Mouse (Mus musculus): ENCODE results near the gene Bdnf. TPM values are rescaled to one million over a fixed set of nuclear protein-coding genes. Genes with fewer than 3 reads are reported as not detected.

Gene Bdnf
- 0.85 and 1.1 TPM in 2 replicates for polyA plus RNA-seq (2014; fragmentation: Nextera tagmentation; extraction: Ambion mirVana)

DNA sequence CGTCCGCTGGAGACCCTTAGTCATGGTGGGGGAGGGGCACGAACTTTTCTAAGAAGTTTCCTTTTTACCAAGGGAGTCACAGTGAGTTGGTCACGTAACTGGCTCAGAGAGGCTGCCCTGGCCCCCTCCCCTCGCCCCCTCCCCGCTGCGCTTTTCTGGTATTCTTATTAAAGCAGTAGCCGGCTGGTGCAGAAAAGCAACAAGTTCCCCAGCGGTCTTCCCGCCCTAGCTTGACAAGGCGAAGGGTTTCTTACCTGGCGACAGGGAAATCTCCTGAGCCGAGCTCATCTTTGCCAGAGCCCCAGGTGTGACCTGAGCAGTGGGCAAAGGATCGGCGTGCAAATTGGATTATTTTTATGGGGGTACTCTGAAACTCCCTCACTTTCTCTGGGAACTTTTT lies at the start of gene Bdnf:
Gene Bdnf, plus strand, starts transcription at position 169 of the 400 bp plus-strand sequence.
- Histone ChIP-seq H3K9me3 (ENCODE audit: control insufficient read depth, low read length) (no peaks in the 10 kb centered on the region), H3K4me1 (replicated peaks; ENCODE audit: control insufficient read depth, insufficient read depth, low read length) (peaks cover 2% of the 10 kb centered on the region; the same call in 1 of the 2 replicates), H3K36me3 (ENCODE audit: control insufficient read depth, insufficient read depth, low read length) (no peaks in the 10 kb centered on the region), H3K4me3 (ENCODE audit: low read depth, low read length) (peak within 1 kb of the TSS; percentile 36), H3K9ac (ENCODE audit: low read length) (no peak within 1 kb of the TSS), H3K27me3 (ENCODE audit: control insufficient read depth, insufficient read depth, low read length) (peaks cover 41% of the 10 kb centered on the region), H3K27ac (ENCODE audit: low read depth, low read length) (no peak within 1 kb of the TSS), H3K4me2 (ENCODE audit: low read depth, low read length, severe bottlenecking) (peak within 1 kb of the TSS; percentile 71)
- WGBS = under 1% methylated on average over 15 of the region's 15 CpGs
- peak; percentile 52 for DNase-seq (ENCODE audit: low spot score)
- ATAC-seq (replicated peaks; ENCODE audit: low FRiP score) = no peak

- DNase-seq (ENCODE audit: low spot score) (no peak), ATAC-seq (replicated peaks; ENCODE audit: low FRiP score) (no peak)
- H3K9ac ChIP-seq (ENCODE audit: low read length) = no peak overlapping the region
- no peak overlapping the region for H3K27ac ChIP-seq (ENCODE audit: low read depth, low read length)
- no peaks in the 10 kb centered on the region for H3K9me3 ChIP-seq (ENCODE audit: control insufficient read depth, low read length)
- H3K27me3 ChIP-seq (ENCODE audit: control insufficient read depth, insufficient read depth, low read length) = no peaks in the 10 kb centered on the region
- WGBS = 60% methylated on average over 6 of the region's 6 CpGs
- H3K36me3 ChIP-seq (ENCODE audit: control insufficient read depth, insufficient read depth, low read length) = no peaks in the 10 kb centered on the region
- no peaks in the 10 kb centered on the region for H3K4me1 ChIP-seq (replicated peaks; ENCODE audit: control insufficient read depth, insufficient read depth, low read length)
- H3K4me2 ChIP-seq (ENCODE audit: low read depth, low read length, severe bottlenecking) = no peak overlapping the region
- no peak overlapping the region for H3K4me3 ChIP-seq (ENCODE audit: low read depth, low read length)
Measured at GRCm38 (mm10) chr2:109626864-109627263, 47.6 kb upstream of the Bdnf start.

- Histone ChIP-seq H3K36me3 (ENCODE audit: control insufficient read depth, insufficient read depth, low read length) (no peaks in the 10 kb centered on the region), H3K27ac (ENCODE audit: low read depth, low read length) (no peak overlapping the region), H3K9me3 (ENCODE audit: control insufficient read depth, low read length) (no peaks in the 10 kb centered on the region), H3K27me3 (ENCODE audit: control insufficient read depth, insufficient read depth, low read length) (peaks cover 41% of the 10 kb centered on the region), H3K4me1 (replicated peaks; ENCODE audit: control insufficient read depth, insufficient read depth, low read length) (peaks cover 2% of the 10 kb centered on the region; the same call in 1 of the 2 replicates), H3K4me3 (ENCODE audit: low read depth, low read length) (peak overlapping the region; percentile 36), H3K9ac (ENCODE audit: low read length) (no peak overlapping the region), H3K4me2 (ENCODE audit: low read depth, low read length, severe bottlenecking) (peak overlapping the region; percentile 71)
- under 1% methylated on average over 48 of the region's 48 CpGs for WGBS
- peak; percentile 62 for DNase-seq (ENCODE audit: low spot score)
- ATAC-seq (replicated peaks; ENCODE audit: low FRiP score) = no peak
Measured at GRCm38 (mm10) chr2:109673509-109674455, 718 bp upstream of the Bdnf start.

DNA sequence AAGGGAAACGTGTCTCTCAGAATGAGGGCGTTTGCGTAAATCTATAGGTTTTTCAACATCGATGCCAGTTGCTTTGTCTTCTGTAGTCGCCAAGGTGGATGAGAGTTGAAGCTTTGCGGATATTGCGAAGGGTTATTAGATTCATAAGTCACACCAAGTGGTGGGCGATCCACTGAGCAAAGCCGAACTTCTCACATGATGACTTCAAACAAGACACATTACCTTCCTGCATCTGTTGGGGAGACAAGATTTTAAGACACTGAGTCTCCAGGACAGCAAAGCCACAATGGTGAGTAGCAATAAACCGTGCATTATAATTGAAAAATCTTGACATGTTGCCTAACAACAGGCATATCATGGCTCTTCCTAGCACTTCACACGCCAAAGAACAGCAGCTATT lies 551 bp downstream of the Bdnf start:
- H3K4me3 ChIP-seq (ENCODE audit: low read depth, low read length) = no peak overlapping the region

GRCm38 (mm10) chr2:109675973-109676617 lies 1.6 kb downstream of the Bdnf start:
- Histone ChIP-seq H3K4me3 (ENCODE audit: low read depth, low read length) (peak overlapping the region; percentile 55), H3K9me3 (ENCODE audit: control insufficient read depth, low read length) (no peaks in the 10 kb centered on the region), H3K27me3 (ENCODE audit: control insufficient read depth, insufficient read depth, low read length) (peaks cover 41% of the 10 kb centered on the region), H3K4me1 (replicated peaks; ENCODE audit: control insufficient read depth, insufficient read depth, low read length) (peaks cover 2% of the 10 kb centered on the region; the same call in 1 of the 2 replicates), H3K9ac (ENCODE audit: low read length) (no peak overlapping the region), H3K4me2 (ENCODE audit: low read depth, low read length, severe bottlenecking) (peak overlapping the region; percentile 43), H3K27ac (ENCODE audit: low read depth, low read length) (no peak overlapping the region), H3K36me3 (ENCODE audit: control insufficient read depth, insufficient read depth, low read length) (no peaks in the 10 kb centered on the region)
- WGBS = 1% methylated on average over 29 of the region's 29 CpGs
- ATAC-seq (replicated peaks; ENCODE audit: low FRiP score) (no peak), DNase-seq (ENCODE audit: low spot score) (peak; percentile 84)

More for the DNA sequence above, 551 bp downstream of the Bdnf start:
- ATAC-seq (replicated peaks; ENCODE audit: low FRiP score) (no peak), DNase-seq (ENCODE audit: low spot score) (peak; percentile 50)
- Histone ChIP-seq H3K9me3 (ENCODE audit: control insufficient read depth, low read length) (no peaks in the 10 kb centered on the region), H3K27ac (ENCODE audit: low read depth, low read length) (no peak overlapping the region), H3K27me3 (ENCODE audit: control insufficient read depth, insufficient read depth, low read length) (peaks cover 41% of the 10 kb centered on the region), H3K4me2 (ENCODE audit: low read depth, low read length, severe bottlenecking) (peak overlapping the region; percentile 71), H3K9ac (ENCODE audit: low read length) (no peak overlapping the region), H3K4me1 (replicated peaks; ENCODE audit: control insufficient read depth, insufficient read depth, low read length) (peaks cover 2% of the 10 kb centered on the region; the same call in 1 of the 2 replicates), H3K36me3 (ENCODE audit: control insufficient read depth, insufficient read depth, low read length) (no peaks in the 10 kb centered on the region)
- 6% methylated on average over 11 of the region's 11 CpGs for WGBS

GRCm38 (mm10) chr2:109676618-109676974 lies 2.1 kb downstream of the Bdnf start:
- DNase-seq (ENCODE audit: low spot score) (no peak), ATAC-seq (replicated peaks; ENCODE audit: low FRiP score) (no peak)
- Histone ChIP-seq H3K4me2 (ENCODE audit: low read depth, low read length, severe bottlenecking) (peak overlapping the region; percentile 88; the same call in 1 of the 2 replicates), H3K27me3 (ENCODE audit: control insufficient read depth, insufficient read depth, low read length) (peaks cover 41% of the 10 kb centered on the region), H3K9ac (ENCODE audit: low read length) (no peak overlapping the region), H3K27ac (ENCODE audit: low read depth, low read length) (no peak overlapping the region), H3K9me3 (ENCODE audit: control insufficient read depth, low read length) (no peaks in the 10 kb centered on the region), H3K4me3 (ENCODE audit: low read depth, low read length) (peak overlapping the region; percentile 55), H3K4me1 (replicated peaks; ENCODE audit: control insufficient read depth, insufficient read depth, low read length) (peaks cover 2% of the 10 kb centered on the region; the same call in 1 of the 2 replicates), H3K36me3 (ENCODE audit: control insufficient read depth, insufficient read depth, low read length) (no peaks in the 10 kb centered on the region)
- WGBS = under 1% methylated on average over 6 of the region's 6 CpGs

- peak overlapping the region; percentile 66 for H3K9ac ChIP-seq (ENCODE audit: low read length)
- no peaks in the 10 kb centered on the region for H3K9me3 ChIP-seq (ENCODE audit: control insufficient read depth, low read length)
- ATAC-seq (replicated peaks; ENCODE audit: low FRiP score) (peak; percentile 73), DNase-seq (ENCODE audit: low spot score) (peak; percentile 83)
- H3K36me3 ChIP-seq (ENCODE audit: control insufficient read depth, insufficient read depth, low read length) = no peaks in the 10 kb centered on the region
- H3K27me3 ChIP-seq (ENCODE audit: control insufficient read depth, insufficient read depth, low read length) = peaks cover 41% of the 10 kb centered on the region
- peaks cover 2% of the 10 kb centered on the region; the same call in 1 of the 2 replicates for H3K4me1 ChIP-seq (replicated peaks; ENCODE audit: control insufficient read depth, insufficient read depth, low read length)
- peak overlapping the region; percentile 55 for H3K4me3 ChIP-seq (ENCODE audit: low read depth, low read length)
- WGBS = under 1% methylated on average over 46 of the region's 50 CpGs
- H3K27ac ChIP-seq (ENCODE audit: low read depth, low read length) = peak overlapping the region; percentile 72; the same call in 1 of the 2 replicates
- H3K4me2 ChIP-seq (ENCODE audit: low read depth, low read length, severe bottlenecking) = peak overlapping the region; percentile 88
Measured at GRCm38 (mm10) chr2:109677221-109678089, 3.0 kb downstream of the Bdnf start.

DNA sequence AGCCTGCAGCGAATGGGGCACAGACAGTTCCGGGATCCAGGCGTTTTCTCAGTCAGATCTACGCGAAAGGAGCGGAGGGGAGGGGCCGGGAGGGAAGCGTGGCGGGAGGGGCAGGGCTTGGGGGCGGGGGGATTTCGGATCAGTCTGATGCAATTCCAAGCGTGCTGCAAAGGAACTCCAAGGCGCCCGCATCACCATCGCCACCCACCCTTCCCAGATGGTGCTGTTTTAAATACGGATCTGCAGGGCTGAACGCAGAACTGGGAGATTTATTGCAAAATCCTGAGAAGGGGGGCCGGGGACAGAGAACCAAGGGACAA lies 3.5 kb downstream of the Bdnf start:
- peak overlapping the region; percentile 72; the same call in 1 of the 2 replicates for H3K27ac ChIP-seq (ENCODE audit: low read depth, low read length)
- no peaks in the 10 kb centered on the region for H3K36me3 ChIP-seq (ENCODE audit: control insufficient read depth, insufficient read depth, low read length)
- H3K4me2 ChIP-seq (ENCODE audit: low read depth, low read length, severe bottlenecking) = peak overlapping the region; percentile 88
- H3K4me3 ChIP-seq (ENCODE audit: low read depth, low read length) = peak overlapping the region; percentile 55
- H3K9me3 ChIP-seq (ENCODE audit: control insufficient read depth, low read length) = no peaks in the 10 kb centered on the region
- peak; percentile 91 for DNase-seq (ENCODE audit: low spot score)
- WGBS = under 1% methylated on average over 18 of the region's 18 CpGs
- peaks cover 40% of the 10 kb centered on the region for H3K27me3 ChIP-seq (ENCODE audit: control insufficient read depth, insufficient read depth, low read length)
- peak; percentile 88 for ATAC-seq (replicated peaks; ENCODE audit: low FRiP score)
- peak overlapping the region; percentile 50 for H3K9ac ChIP-seq (ENCODE audit: low read length)
- H3K4me1 ChIP-seq (replicated peaks; ENCODE audit: control insufficient read depth, insufficient read depth, low read length) = peaks cover 2% of the 10 kb centered on the region; the same call in 1 of the 2 replicates

All from forebrain, embryonic 11.5 days (tissue).